Mouse (Mus musculus): Measurements from ENCODE around the gene Sod2. TPM values are rescaled to one million over a fixed set of nuclear protein-coding genes. Genes with fewer than 3 reads are reported as not detected.

Gene Sod2
- polyA plus RNA-seq, 1 experiment from 2014 or later, result 89.6 TPM

Other genes starting within 250 kb of the Sod2 start
- 19.4 and 19.6 TPM in 2 replicates for gene Igf2r, start 237.2 kb upstream of the Sod2 start, polyA plus RNA-seq (2014; fragmentation: Nextera tagmentation; extraction: Ambion mirVana)
- 0.18 and 0.42 TPM in 2 replicates for gene Mas1, start 138.7 kb upstream of the Sod2 start, polyA plus RNA-seq (2014; fragmentation: Nextera tagmentation; extraction: Ambion mirVana)
- not detected in 2 replicates for gene Mrgprh, start 130.8 kb upstream of the Sod2 start, polyA plus RNA-seq (2014; fragmentation: Nextera tagmentation; extraction: Ambion mirVana)
- 1.6 and 2.3 TPM in 2 replicates for gene Pnldc1, start 96.6 kb upstream of the Sod2 start, polyA plus RNA-seq (2014; fragmentation: Nextera tagmentation; extraction: Ambion mirVana)
- gene Tcp1, start 91.1 kb upstream of the Sod2 start, polyA plus RNA-seq (2014; fragmentation: Nextera tagmentation; extraction: Ambion mirVana), result 644 and 679 TPM in 2 replicates
- gene Mrpl18, start 90.5 kb upstream of the Sod2 start, polyA plus RNA-seq (2014; fragmentation: Nextera tagmentation; extraction: Ambion mirVana), result 172 and 188 TPM in 2 replicates
- gene Acat3, start 66.2 kb upstream of the Sod2 start, polyA plus RNA-seq (2014; fragmentation: Nextera tagmentation; extraction: Ambion mirVana), result 0.56 and 1.00 TPM in 2 replicates
- gene Acat2, start 46.1 kb upstream of the Sod2 start, polyA plus RNA-seq (2014; fragmentation: Nextera tagmentation; extraction: Ambion mirVana), result 291 and 296 TPM in 2 replicates
- gene Wtap, start 12.7 kb upstream of the Sod2 start, polyA plus RNA-seq (2014; fragmentation: Nextera tagmentation; extraction: Ambion mirVana), result 151 and 158 TPM in 2 replicates
- gene Gpr31b, start 45.5 kb downstream of the Sod2 start, polyA plus RNA-seq (2014; fragmentation: Nextera tagmentation; extraction: Ambion mirVana), result not detected in 2 replicates
- not detected in 2 replicates for gene Tcp10b, start 54.3 kb downstream of the Sod2 start, polyA plus RNA-seq (2014; fragmentation: Nextera tagmentation; extraction: Ambion mirVana)
- gene Unc93a, start 125.0 kb downstream of the Sod2 start, polyA plus RNA-seq (2014; fragmentation: Nextera tagmentation; extraction: Ambion mirVana), result not detected in 2 replicates
- gene Smok2a, start 214.3 kb downstream of the Sod2 start, polyA plus RNA-seq (2014; fragmentation: Nextera tagmentation; extraction: Ambion mirVana), result not detected in 2 replicates
- gene Smok2b, start 223.4 kb downstream of the Sod2 start, polyA plus RNA-seq (2014; fragmentation: Nextera tagmentation; extraction: Ambion mirVana), result not detected in 2 replicates

Measured in embryonic facial prominence, embryonic 11.5 days (tissue).